Mouse (Mus musculus) lung, adult 2 months (tissue): ENCODE results near the gene Cdc5l.

ENCODE experiments used
- CTCF ChIP-seq: fragments of 200-500 bp; IDR thresholded peaks from 2 replicates; pipeline ENCODE4 v1.5.1; 2011; ENCODE audit warnings: mild to moderate bottlenecking, low read length, control low read depth; ENCODE audit not compliant: insufficient read depth
- POLR2A ChIP-seq: fragments of 200-500 bp; IDR thresholded peaks from 2 replicates; pipeline ENCODE4 v1.6.1; 2011; ENCODE audit warnings: low read depth, mild to moderate bottlenecking, control low read depth, low read length, borderline replicate concordance; ENCODE audit errors: extremely low read depth

GRCm38 (mm10) chr17:45359443-45359842 is 74.1 kb downstream of the Cdc5l start:
- TF ChIP-seq CTCF (no peak), POLR2A (no peak)
